Mouse (Mus musculus) embryonic fibroblast, embryonic 13.5 days (primary cell): ENCODE results near the gene Tmem107.

Source experiments
- CTCF ChIP-seq: IDR thresholded peaks from 2 replicates; pipeline ENCODE4 v1.5.1; 2011; ENCODE audit warnings: mild to moderate bottlenecking, control low read depth, low read length, moderate library complexity, borderline replicate concordance; ENCODE audit not compliant: insufficient read depth
- POLR2A ChIP-seq: IDR thresholded peaks from 2 replicates; pipeline ENCODE4 v1.6.1; 2011; ENCODE audit warnings: low read depth, mild to moderate bottlenecking, control low read depth, low read length, moderate library complexity

DNA sequence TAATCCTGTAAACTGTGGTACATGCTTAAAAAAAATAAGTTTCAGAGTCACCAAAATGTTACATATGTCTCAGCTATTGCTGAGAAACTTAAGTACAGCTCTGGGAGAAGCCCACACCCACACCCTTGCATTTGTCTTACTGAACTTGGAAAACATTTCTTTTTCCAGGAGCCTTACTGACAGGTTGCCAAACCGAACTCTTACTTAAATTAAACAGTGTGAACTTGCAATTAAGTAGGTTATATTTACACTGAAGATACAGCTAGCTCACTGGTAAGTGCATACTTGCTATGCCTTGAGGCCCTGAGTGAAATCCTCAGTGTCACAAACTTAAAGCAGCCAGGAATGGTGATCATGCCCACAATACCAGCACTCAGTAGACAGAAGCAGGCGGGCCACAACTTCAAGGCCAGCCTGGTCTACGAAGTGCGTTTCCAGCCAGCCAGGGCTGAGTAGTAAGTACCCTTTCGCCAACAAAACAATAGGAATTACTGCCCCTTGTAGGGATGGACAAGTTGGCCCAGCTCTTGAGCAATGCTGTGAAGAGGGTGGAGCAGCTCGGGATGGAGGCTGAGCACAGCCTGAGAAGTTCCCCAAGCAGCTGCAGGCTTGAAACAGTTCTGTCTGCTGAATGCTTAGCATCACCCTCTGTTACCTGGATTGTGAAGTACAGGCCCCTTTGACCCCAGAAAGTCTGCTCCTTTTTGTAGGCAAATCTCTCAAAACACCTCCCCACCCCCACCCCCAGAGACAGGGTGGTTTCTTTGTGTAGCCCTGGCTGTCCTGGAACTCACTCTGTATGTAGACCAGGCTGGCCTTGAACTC is 3.6 kb downstream of the Tmem107 start:
- TF ChIP-seq POLR2A: no peak
- no peak for TF ChIP-seq CTCF
